Mouse (Mus musculus) ES-Bruce4 (cell line): ENCODE measurements around the gene Ffar1.

Experiments used
- EP300 ChIP-seq: IDR thresholded peaks from 2 replicates; pipeline ENCODE4 v1.6.1; 2011; ENCODE audit warnings: low read depth, low read length; ENCODE audit not compliant: insufficient read depth
- POLR2A ChIP-seq: IDR thresholded peaks from one replicate; pipeline ENCODE4 v1.8.1; 2011; ENCODE audit warnings: low read length; ENCODE audit not compliant: insufficient read depth

GRCm38 (mm10) chr7:30859290-30859634 is 2.1 kb downstream of the Ffar1 start:
- no peak for TF ChIP-seq EP300
- no peak for TF ChIP-seq POLR2A
